Mouse (Mus musculus) kidney, adult 2 months (tissue): ENCODE results near the gene Plcb3. TPM values are rescaled to one million over a fixed set of nuclear protein-coding genes. Genes with fewer than 3 reads are reported as not detected.

ENCODE experiments used
- DNase-seq: peaks from one replicate; pipeline ENCODE4 v3.0.0; 2021
- H3K27ac ChIP-seq: fragments of 200-500 bp; 2 replicates; pipeline ENCODE4 v1.5.1; 2012; ENCODE audit warnings: low read depth, low read length, control low read depth, inconsistent platforms; ENCODE audit not compliant: insufficient read depth
- H3K27me3 ChIP-seq: fragments of 200-500 bp; replicated peaks from 2 replicates; pipeline ENCODE4 v1.6.1; 2012; ENCODE audit warnings: mild to moderate bottlenecking, moderate library complexity, low read length, inconsistent platforms; ENCODE audit not compliant: control insufficient read depth, insufficient read depth
- H3K36me3 ChIP-seq: fragments of 200-500 bp; 2 replicates; pipeline ENCODE4 v1.6.1; 2012; ENCODE audit warnings: mild to moderate bottlenecking, moderate library complexity, low read length, inconsistent platforms; ENCODE audit not compliant: control insufficient read depth, insufficient read depth
- H3K4me1 ChIP-seq: fragments of 200-500 bp; 2 replicates; pipeline ENCODE4 v1.6.1; 2011; ENCODE audit warnings: low read length; ENCODE audit not compliant: control insufficient read depth, insufficient read depth
- H3K4me3 ChIP-seq: fragments of 200-500 bp; 2 replicates; pipeline ENCODE4 v1.5.1; 2011; ENCODE audit warnings: mild to moderate bottlenecking, low read depth, low read length, control low read depth; ENCODE audit not compliant: insufficient read depth
- CTCF ChIP-seq: fragments of 200-500 bp; conservative IDR thresholded peaks from 2 replicates; pipeline ENCODE4 v1.5.1; 2011; ENCODE audit warnings: low read depth, mild to moderate bottlenecking, control low read depth, low read length, moderate library complexity, mixed read lengths; ENCODE audit not compliant: insufficient read depth, insufficient read length
- POLR2A ChIP-seq: fragments of 200-500 bp; IDR thresholded peaks from one replicate; pipeline ENCODE4 v1.6.1; 2011; ENCODE audit warnings: low read depth, low read length, control low read depth
- WGBS: fragments of 180-500 bp; shearing (Covaris S2); methylation state at CpG from one replicate; pipeline ENCODE4 v1.1.7; 2018; 5-methylcytosine and 5-hydroxymethylcytosine counted together
- polyA plus RNA-seq: library from polyadenylated mRNA; depleted of rRNA; stranded (reverse); fragments of >200 nt; gene quantifications from 2 replicates; pipeline ENCODE4 v1.2.3, GENCODE M21; 2012; rRNA removed

Plcb3 gene
- polyA plus RNA-seq = 40.2 and 53.7 TPM in 2 replicates

DNA sequence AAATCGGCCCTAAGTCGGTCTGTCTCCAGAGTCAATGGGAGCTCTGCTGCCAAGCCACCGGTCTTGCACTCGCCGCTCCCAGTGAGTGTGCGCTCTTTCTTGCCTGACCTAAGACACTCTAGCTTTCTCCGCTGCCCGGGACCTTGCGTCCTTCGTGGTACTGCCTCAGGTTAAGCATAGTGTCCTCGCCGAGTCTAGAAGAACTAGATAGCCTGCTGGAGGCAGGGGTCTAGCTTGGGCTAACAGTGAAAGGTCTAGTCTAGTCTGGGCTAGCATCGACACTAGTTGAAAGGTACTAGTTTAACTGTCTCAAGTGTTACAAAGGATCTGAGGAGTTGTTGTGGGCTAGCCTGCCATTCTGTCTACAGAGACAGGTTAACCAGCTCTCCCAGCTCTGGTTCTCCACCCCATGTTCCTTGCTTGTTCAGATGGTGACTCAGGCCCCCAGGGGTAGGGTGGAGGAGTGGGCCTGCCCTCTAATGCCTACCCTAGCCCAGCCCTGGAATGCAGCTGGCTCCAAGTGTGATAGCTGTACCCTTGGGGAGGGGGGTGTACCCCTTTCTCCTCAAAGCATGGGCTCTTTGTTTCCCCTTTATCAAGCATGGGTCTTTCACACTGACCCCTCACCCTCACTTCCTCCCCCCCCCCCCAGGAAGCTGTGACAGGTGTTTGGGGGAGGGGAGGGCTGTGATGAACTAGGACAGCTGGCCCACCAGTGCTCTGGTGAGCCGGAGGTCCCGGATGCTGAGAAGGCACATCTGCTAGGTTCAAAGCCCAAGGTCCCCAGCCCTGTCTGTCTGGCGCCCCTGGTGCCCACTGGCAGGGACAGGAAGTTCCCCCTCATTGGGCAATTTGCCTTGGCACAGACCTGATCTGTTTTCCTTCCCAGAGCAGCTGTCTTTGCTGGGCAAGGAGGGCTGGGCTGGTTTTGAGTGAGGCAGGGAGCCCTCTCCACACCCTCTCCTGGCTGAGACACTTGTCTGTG, at the start of gene Plcb3:
Gene Plcb3, minus strand, starts transcription at position 934 of the 985 bp plus-strand sequence.
- peak within 1 kb of the TSS; percentile 84 for H3K4me3 ChIP-seq
- TF ChIP-seq CTCF (0 out of 2 replicates have a peak, but pooled peaks have one; percentile 16), POLR2A (no peak)
- peaks cover 15% of the 10 kb centered on the region; the same call in 1 of the 2 replicates for H3K4me1 ChIP-seq
- no peaks in the 10 kb centered on the region for H3K36me3 ChIP-seq
- peak within 1 kb of the TSS; percentile 77 for H3K27ac ChIP-seq
- 1% methylated on average over 16 of the region's 16 CpGs for WGBS
- peak; percentile 54 for DNase-seq
- H3K27me3 ChIP-seq = no peaks in the 10 kb centered on the region

DNA sequence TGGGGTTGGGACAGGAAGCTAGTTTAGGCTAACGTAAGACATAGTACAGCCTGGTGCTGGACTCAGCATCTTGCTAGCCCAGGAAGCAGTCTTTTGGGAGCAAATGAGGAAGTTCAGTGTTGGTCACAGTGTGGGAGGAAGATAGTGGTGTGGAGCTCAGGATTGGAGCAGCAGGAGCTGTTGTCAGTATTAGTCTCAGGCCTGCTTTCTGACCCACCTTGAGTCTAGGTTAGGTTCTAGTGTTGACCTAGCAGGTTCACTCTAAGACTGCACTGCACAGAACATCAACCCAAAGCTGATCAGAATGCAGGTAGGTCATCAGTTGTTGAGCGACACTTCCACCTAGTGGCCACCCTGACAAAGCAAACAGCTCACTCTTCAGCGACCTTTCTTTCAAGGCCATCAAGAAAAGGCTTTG, 44.0 kb upstream of the Plcb3 start:
- H3K36me3 ChIP-seq = peaks cover 6% of the 10 kb centered on the region
- DNase-seq = peak; percentile 77
- no peak overlapping the region for H3K4me3 ChIP-seq
- H3K4me1 ChIP-seq = no peaks in the 10 kb centered on the region
- H3K27me3 ChIP-seq = no peaks in the 10 kb centered on the region
- no peak for TF ChIP-seq POLR2A
- peak; percentile 89 for TF ChIP-seq CTCF
- no peak overlapping the region for H3K27ac ChIP-seq
- 40% methylated on average over 3 of the region's 3 CpGs for WGBS

DNA sequence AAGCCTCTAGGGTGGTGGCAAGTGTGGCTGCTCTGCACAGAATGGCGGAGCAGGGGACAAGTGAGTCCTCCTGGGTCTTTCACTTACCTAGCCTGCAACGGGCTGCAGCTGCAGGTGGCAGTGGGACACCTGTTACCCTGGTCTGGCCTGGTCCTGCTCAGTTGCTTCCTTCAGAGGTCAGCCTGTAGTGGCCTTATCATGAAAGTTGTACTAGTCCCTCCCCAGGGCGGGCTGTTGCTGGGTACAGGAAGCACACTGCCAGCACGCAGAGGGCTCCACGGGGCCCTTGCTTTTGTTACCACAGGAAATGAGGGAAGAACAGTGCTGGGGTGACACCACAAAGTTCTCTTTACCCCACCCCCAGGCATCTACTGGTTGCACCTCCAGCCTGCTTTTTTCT, 42.9 kb upstream of the Plcb3 start, which contains the start of gene Fermt3:
Gene Fermt3, minus strand, starts transcription at position 279 of the 400 bp plus-strand sequence.
- DNase-seq = peak; percentile 49
- Histone ChIP-seq H3K27me3 (no peaks in the 10 kb centered on the region), H3K27ac (no peak within 1 kb of the TSS), H3K4me3 (peak within 1 kb of the TSS; percentile 21; the same call in 1 of the 2 replicates), H3K4me1 (no peaks in the 10 kb centered on the region), H3K36me3 (peaks cover 6% of the 10 kb centered on the region)
- TF ChIP-seq CTCF (no peak), POLR2A (no peak)
- WGBS = 70% methylated on average over 5 of the region's 5 CpGs

DNA sequence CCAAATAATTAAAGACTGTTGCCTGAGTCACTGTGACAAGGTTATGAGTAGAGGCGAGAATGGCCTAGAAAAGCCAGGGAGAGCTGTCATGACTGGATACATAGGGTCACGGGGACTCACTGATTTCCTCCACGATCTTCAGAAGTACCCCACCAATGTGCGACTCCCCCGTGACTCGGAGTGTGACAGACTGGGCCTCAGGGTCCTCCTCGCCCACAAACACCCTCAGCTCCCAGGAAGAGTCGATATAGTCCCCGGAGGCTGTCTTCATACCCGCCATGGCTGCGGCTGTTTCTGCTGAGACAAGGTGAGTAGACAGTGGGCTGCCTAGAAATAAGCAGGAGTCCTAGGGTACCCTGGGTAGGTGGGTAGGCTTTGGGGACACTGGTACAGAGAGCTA, 42.3 kb upstream of the Plcb3 start:
- Histone ChIP-seq H3K4me1 (no peaks in the 10 kb centered on the region), H3K27ac (no peak overlapping the region), H3K36me3 (peaks cover 4% of the 10 kb centered on the region; the same call in 1 of the 2 replicates), H3K27me3 (no peaks in the 10 kb centered on the region), H3K4me3 (no peak overlapping the region)
- TF ChIP-seq POLR2A = no peak
- DNase-seq = no peak
- 78% methylated on average over 11 of the region's 11 CpGs for WGBS

DNA sequence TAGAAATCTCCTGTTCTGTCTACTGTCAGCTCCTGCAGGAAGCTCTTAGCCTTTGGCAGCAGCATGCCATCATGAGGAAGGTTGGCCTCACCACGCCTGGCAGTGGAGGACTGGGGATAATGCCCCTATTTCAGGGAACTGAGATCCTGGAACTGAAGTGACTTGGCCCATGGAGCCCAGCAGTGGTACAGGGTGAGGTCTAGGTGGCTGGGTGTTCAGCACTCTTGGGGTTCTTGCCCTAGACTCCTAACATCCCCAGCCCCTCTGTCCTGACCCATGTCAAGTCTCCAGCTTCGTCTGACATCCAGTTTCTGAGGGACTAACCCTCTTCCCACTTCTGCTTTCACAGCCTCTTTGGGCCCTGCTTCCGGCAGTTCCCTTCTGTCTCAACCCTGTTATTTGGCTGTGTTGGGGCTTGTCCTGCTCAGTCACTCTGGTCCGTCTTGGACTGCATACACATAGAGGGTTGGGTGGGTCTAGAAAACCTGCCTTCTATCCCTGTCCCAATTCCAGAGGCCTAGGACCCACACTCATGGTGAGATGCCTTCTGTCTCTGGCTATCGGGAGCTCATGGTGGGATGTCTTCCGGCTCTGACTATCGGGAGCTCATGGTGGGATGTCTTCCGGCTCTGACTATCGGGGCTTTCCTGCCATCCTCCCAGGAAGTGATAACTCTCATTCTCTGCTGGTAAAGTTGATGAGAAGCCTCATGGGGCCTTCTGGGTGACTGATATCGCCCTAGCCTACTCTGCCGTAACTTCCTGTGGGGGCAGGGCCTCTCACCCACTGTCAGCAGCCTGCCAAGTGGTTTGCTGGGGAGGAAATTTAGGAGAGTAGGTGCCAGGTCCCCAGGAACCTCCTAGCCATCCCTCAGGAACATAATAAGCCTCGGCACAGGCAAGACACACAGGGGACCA, 41.5 kb upstream of the Plcb3 start:
- Histone ChIP-seq H3K27me3 (no peaks in the 10 kb centered on the region), H3K4me1 (no peaks in the 10 kb centered on the region), H3K36me3 (peaks cover 4% of the 10 kb centered on the region; the same call in 1 of the 2 replicates), H3K4me3 (no peak overlapping the region), H3K27ac (no peak overlapping the region)
- no peak for TF ChIP-seq POLR2A
- DNase-seq = no peak
- WGBS = 70% methylated on average over 12 of the region's 12 CpGs

DNA sequence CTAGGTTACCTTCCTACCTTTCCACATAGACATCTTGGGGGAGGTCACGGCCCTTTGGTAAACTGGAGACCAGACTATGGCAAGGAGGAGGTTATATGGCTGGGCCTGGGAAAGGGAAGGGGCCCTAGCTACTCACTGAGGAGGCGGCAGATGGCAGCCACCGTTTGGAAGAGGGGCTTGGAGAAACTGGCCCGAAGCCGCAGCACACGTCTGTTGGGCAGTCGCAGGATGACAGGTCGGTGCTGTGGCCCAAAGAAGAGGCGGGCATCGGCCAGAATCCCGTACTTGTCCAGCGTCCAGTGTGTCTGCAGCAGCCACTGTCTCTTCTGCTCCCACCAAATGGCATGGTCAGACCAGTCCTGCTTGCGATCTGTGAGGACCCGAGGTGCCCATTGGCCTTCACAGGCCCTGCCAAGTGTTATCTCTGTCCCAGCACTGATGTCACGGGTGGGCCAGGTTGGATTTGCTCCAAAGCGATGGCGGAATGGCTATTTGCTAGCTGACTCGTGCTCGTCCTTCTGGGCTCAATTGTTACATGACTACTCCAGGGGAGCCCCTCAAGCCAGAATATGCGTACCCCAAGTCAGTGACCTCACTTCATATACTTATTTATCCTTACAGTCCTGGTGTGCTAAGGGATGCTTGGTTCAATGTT, 38.3 kb upstream of the Plcb3 start:
- no peaks in the 10 kb centered on the region for H3K27me3 ChIP-seq
- 93% methylated on average over 20 of the region's 20 CpGs for WGBS
- no peak overlapping the region for H3K27ac ChIP-seq
- TF ChIP-seq POLR2A (no peak), CTCF (no peak)
- no peak for DNase-seq
- H3K4me3 ChIP-seq = no peak overlapping the region
- H3K4me1 ChIP-seq = no peaks in the 10 kb centered on the region
- H3K36me3 ChIP-seq = no peaks in the 10 kb centered on the region
